Mouse (Mus musculus): ENCODE results near the gene Tepp. TPM values are rescaled to one million over a fixed set of nuclear protein-coding genes. Genes with fewer than 3 reads are reported as not detected.

Gene Tepp
- polyA plus RNA-seq, 1 experiment: 4.2 TPM

DNA sequence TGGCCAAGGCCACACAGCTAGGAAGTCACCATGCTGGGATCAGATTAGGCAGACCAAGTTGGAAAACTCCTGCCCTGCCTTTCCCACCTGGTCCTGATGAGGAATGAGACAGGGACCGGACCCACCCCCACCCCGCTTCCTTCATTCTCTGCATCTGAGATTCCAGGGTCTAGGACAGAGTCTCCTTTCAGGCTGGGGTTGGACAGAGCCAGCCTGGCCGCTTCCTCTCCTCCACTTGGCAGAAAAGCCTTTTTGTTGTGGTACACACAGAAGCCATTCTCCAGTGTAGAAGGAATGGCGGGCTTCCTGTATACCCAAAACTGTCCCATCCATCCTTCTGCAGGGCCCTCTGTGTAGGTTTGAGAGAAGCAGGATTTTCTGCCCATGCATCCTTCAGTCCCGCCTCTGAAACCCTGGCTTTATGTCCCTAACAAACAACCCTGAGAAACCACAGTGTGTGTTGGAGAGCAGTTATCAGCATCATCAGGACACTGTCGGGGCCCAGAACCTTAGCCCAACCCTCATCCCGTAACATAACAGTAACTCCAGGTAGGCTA is 65.1 kb downstream of the Tepp start:
- Histone ChIP-seq H3K4me3 (replicated peaks; ENCODE audit: extremely low read depth, low read depth, low read length) (no peak overlapping the region), H3K4me1 (ENCODE audit: control insufficient read depth, insufficient read depth, low read length) (peaks cover 17% of the 10 kb centered on the region)
- DNase-seq: no peak
- WGBS: 76% methylated on average over 7 of the region's 7 CpGs
- TF ChIP-seq POLR2A (IDR thresholded peaks at IDR 0.05; ENCODE audit: borderline replicate concordance, extremely low read depth, low read depth, low read length) (no peak), CTCF (IDR thresholded peaks at IDR 0.05; ENCODE audit: insufficient read depth, low read length) (no peak)

Other genes starting within 250 kb of the Tepp start
- gene Katnb1, start 229.4 kb upstream of the Tepp start, polyA plus RNA-seq (2012; rRNA removed): 18.4 and 20.0 TPM in 2 replicates
- gene Kifc3, start 107.8 kb upstream of the Tepp start, polyA plus RNA-seq (2012; rRNA removed): 93.2 and 95.3 TPM in 2 replicates
- 1.9 and 2.4 TPM in 2 replicates for gene Cngb1, start 4.0 kb upstream of the Tepp start, polyA plus RNA-seq (2012; rRNA removed)
- gene Zfp319, start 21.4 kb downstream of the Tepp start, polyA plus RNA-seq (2012; rRNA removed): 17.1 and 20.8 TPM in 2 replicates
- gene Usb1, start 21.7 kb downstream of the Tepp start, polyA plus RNA-seq (2012; rRNA removed): 26.1 and 31.8 TPM in 2 replicates
- 120 and 133 TPM in 2 replicates for gene Mmp15, start 41.7 kb downstream of the Tepp start, polyA plus RNA-seq (2012; rRNA removed)
- gene Cfap20, start 124.3 kb downstream of the Tepp start, polyA plus RNA-seq (2012; rRNA removed): 65.0 and 66.0 TPM in 2 replicates
- 13.2 and 21.7 TPM in 2 replicates for gene Csnk2a2, start 179.5 kb downstream of the Tepp start, polyA plus RNA-seq (2012; rRNA removed)
- gene Ccdc113, start 223.5 kb downstream of the Tepp start, polyA plus RNA-seq (2012; rRNA removed): 2.6 and 4.7 TPM in 2 replicates

All from lung, adult 2 months (tissue).